Mouse (Mus musculus) forebrain, embryonic 16.5 days (tissue): ENCODE measurements at regions not wholly inside any gene's neighbourhood (a gene's known extent, or its start where the extent isn't known, plus 50 kb on each side); places are given as distances from the start of the nearest gene placed in this dataset.
A peak's percentile ranks its signal among the peaks of the same experiment; 100 is the strongest.
"Not testable (repeated sequence)": the region's sequence is repeated elsewhere in the genome, so short reads cannot be mapped to it uniquely, and the experiment has no call there.

Experiments used
- ATAC-seq: fragments of 200-750 bp; cut with Nextera tagmentation; 2 replicates; pipeline ENCODE4 v1.8.0; 2017; ENCODE audit warnings: mild to moderate bottlenecking, moderate library complexity
- H3K27ac ChIP-seq: fragments of 300-500 bp; sonication (generic); 2 replicates; pipeline ENCODE4 v1.5.1; 2014; ENCODE audit warnings: low read length, control low read depth
- H3K27me3 ChIP-seq: fragments of 300-500 bp; sonication (generic); replicated peaks from 2 replicates; pipeline ENCODE4 v1.6.1; 2014; ENCODE audit warnings: low read length; ENCODE audit not compliant: control insufficient read depth, insufficient read depth
- H3K36me3 ChIP-seq: fragments of 300-500 bp; sonication (generic); 2 replicates; pipeline ENCODE4 v1.6.1; 2014; ENCODE audit not compliant: control insufficient read depth, insufficient read depth
- H3K4me1 ChIP-seq: fragments of 300-500 bp; sonication (generic); replicated peaks from 2 replicates; pipeline ENCODE4 v1.6.1; 2014; ENCODE audit warnings: low read length; ENCODE audit not compliant: control insufficient read depth, insufficient read depth
- H3K4me2 ChIP-seq: fragments of 300-500 bp; sonication (generic); 2 replicates; pipeline ENCODE4 v1.6.1; 2014; ENCODE audit warnings: mild to moderate bottlenecking, low read length, control low read depth
- H3K4me3 ChIP-seq: fragments of 300-500 bp; sonication (generic); replicated peaks from 2 replicates; pipeline ENCODE4 v1.5.1; 2014; ENCODE audit warnings: mild to moderate bottlenecking, low read length, control low read depth
- H3K9ac ChIP-seq: fragments of 300-500 bp; sonication (generic); replicated peaks from 2 replicates; pipeline ENCODE4 v1.6.1; 2014; ENCODE audit warnings: low read depth, low read length, control low read depth
- H3K9me3 ChIP-seq: fragments of 300-500 bp; sonication (generic); 2 replicates; pipeline ENCODE4 v1.6.1; 2016; ENCODE audit warnings: low read length; ENCODE audit not compliant: control insufficient read depth
- WGBS: fragments of 180-500 bp; shearing (Covaris S2); extraction: QIAGEN DNeasy Blood & Tissue Kit; methylation state at CpG from one replicate; pipeline ENCODE4 v1.1.7; 2014; 5-methylcytosine and 5-hydroxymethylcytosine counted together

DNA sequence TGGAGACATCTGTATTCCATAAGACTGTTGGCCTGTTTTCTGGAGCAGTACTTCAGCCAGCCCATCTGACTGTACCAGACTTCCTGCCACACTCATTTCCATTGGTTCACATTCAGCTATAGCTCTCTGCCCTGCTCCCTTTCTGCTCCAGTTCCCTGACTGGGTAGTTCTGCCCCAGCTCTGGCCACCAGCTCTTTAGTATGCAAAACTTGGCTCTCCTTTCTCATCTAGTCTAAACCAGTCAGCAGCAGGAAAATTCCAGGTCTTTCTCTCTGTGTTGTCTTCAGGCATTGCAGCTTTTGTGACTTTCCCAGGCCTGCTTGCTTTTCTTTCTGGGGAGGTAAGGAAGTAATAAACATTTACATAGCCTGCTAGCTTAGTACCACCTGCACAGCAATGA lies 363.5 kb upstream of the Agtr1b start:
- H3K9me3 ChIP-seq: no peaks in the 10 kb centered on the region
- no peaks in the 10 kb centered on the region for H3K27me3 ChIP-seq
- peaks cover 4% of the 10 kb centered on the region; the same call in 1 of the 2 replicates for H3K4me1 ChIP-seq
- H3K36me3 ChIP-seq: no peaks in the 10 kb centered on the region
- peak; percentile 52; the same call in 1 of the 2 replicates for ATAC-seq
- no peak overlapping the region for H3K9ac ChIP-seq
- H3K4me2 ChIP-seq: no peak overlapping the region
- H3K27ac ChIP-seq: no peak overlapping the region
- no peak overlapping the region for H3K4me3 ChIP-seq

DNA sequence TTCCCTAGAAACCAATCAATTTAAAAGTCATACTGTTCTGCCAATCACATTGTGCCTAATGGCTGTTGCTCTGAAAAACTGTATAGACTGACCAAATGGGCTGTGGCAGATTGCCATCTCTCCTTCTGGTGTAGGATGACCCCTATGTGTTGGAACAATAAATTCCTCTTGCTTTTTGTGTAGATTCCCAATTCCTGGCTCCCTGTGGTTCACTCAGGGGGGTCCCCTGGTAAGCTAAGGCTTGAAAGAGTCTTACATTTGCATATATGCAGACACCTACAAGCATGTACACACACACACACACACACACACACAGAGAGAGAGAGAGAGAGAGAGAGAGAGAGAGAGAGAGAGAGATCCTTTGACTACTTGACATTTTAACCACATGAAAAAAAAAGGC lies 362.8 kb upstream of the Agtr1b start:
- not testable (repeated sequence) for H3K4me2 ChIP-seq, H3K4me3 ChIP-seq, H3K9me3 ChIP-seq, H3K27me3 ChIP-seq, H3K4me1 ChIP-seq, ATAC-seq, H3K27ac ChIP-seq, H3K9ac ChIP-seq, H3K36me3 ChIP-seq

DNA sequence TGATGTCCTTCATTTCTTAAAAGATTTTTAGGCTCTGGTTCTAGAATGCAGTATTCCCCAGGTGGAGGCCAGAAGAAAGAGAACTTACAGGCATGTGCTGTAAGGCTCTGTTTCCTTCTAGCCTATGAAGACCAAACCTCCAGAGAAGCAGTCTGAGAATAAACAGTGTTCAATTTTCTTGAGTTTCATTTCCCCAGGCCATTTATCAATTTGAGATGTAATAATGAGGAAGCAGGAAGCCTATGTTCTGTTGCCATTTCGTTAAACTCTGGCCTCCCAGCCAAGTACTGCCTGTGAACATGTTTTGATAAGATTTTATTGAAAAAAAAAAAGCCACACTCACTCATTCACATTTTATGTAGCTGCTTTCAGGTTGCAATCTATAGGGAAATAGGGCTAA lies 347.7 kb upstream of the Agtr1b start:
- Histone ChIP-seq H3K36me3 (no peaks in the 10 kb centered on the region), H3K4me1 (no peaks in the 10 kb centered on the region), H3K4me3 (no peak overlapping the region), H3K27ac (no peak overlapping the region), H3K9ac (no peak overlapping the region), H3K27me3 (no peaks in the 10 kb centered on the region), H3K4me2 (no peak overlapping the region), H3K9me3 (no peaks in the 10 kb centered on the region)
- no peak for ATAC-seq
- WGBS: 64% methylated on average over 1 of the region's 1 CpGs

DNA sequence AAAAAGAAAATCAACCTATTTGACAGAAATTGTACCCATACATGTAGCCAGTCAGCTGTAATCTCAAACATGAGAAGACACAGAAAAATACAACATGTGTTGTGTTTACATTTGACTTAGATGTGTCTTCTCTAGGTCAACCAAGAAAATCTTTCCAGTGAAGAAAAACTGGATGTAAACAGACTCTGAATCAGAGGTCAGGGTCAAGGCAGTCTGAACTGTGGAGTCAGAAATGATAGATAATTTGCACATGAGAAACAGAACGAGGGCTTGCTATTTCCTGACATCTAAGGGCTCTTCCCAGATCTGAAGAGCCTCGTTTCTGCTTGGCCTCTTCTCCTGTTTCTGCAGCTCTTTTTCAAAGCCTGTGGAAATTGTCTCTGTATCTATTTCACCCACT lies 342.7 kb upstream of the Agtr1b start:
- H3K27ac ChIP-seq: no peak overlapping the region
- WGBS: 70% methylated on average over 2 of the region's 2 CpGs
- no peak overlapping the region for H3K4me3 ChIP-seq
- no peaks in the 10 kb centered on the region for H3K36me3 ChIP-seq
- H3K27me3 ChIP-seq: no peaks in the 10 kb centered on the region
- no peak overlapping the region for H3K9ac ChIP-seq
- H3K9me3 ChIP-seq: no peaks in the 10 kb centered on the region
- no peak for ATAC-seq
- no peaks in the 10 kb centered on the region for H3K4me1 ChIP-seq
- H3K4me2 ChIP-seq: no peak overlapping the region

DNA sequence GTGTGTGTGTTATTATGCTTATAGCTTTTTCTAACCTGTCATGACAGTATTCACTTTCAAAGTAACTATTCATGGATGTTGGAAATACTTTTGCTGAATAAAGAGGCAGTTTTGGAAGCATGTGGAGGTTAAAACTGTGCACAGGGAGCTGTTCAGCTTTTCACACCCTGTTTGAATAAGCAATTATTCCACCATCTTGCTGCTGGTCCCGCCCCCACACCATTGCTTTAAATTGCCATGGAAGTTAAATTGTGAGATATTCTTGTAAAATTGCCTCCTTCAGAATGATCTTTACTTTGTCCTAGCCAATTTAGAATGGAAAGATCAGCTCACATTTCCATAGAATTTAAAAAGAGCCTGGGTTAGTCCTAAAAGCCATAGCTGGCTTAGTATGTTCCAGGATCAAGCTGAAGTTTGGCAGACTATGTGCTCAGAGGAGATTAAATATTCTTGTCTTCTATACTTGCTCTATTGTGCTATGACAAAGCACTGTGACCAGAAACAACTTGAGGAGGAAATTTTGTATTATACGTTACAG lies 328.4 kb upstream of the Agtr1b start:
- WGBS: 80% methylated on average over 2 of the region's 2 CpGs
- H3K9ac ChIP-seq: no peak overlapping the region
- H3K4me1 ChIP-seq: no peaks in the 10 kb centered on the region
- no peak overlapping the region for H3K4me2 ChIP-seq
- H3K27me3 ChIP-seq: no peaks in the 10 kb centered on the region
- H3K4me3 ChIP-seq: no peak overlapping the region
- H3K27ac ChIP-seq: no peak overlapping the region
- no peak for ATAC-seq
- H3K9me3 ChIP-seq: no peaks in the 10 kb centered on the region
- H3K36me3 ChIP-seq: no peaks in the 10 kb centered on the region

DNA sequence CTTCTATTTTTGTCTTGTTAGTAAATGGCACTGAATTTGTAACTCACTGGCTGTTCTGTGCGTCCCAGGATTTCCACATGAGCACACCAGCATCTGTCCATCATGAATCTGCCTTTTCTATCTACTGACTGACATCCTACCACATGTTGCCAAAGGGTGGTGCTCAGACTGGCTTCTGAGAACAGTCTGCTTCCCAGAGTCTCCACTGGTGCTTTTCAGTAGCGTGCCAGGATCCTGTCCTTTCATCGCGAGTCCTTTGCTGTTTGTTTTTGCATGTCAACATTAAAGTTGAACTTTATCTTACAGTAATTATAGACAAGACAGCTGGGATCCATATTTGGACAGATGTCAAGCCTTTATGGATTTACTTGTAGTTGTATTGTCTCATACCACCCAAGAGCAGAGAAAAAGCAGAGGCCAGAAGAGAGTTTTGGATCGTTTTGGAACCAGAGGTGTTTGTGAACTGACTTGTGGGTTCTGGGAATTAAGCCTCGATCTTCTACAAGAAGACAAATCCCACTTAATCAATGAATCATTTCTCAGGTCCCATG lies 314.0 kb upstream of the Agtr1b start:
- 76% methylated on average over 6 of the region's 6 CpGs for WGBS
- no peak for ATAC-seq
- no peaks in the 10 kb centered on the region for H3K9me3 ChIP-seq
- H3K4me3 ChIP-seq: no peak overlapping the region
- no peak overlapping the region for H3K9ac ChIP-seq
- H3K36me3 ChIP-seq: no peaks in the 10 kb centered on the region
- no peaks in the 10 kb centered on the region for H3K4me1 ChIP-seq
- no peaks in the 10 kb centered on the region for H3K27me3 ChIP-seq
- H3K27ac ChIP-seq: no peak overlapping the region
- no peak overlapping the region for H3K4me2 ChIP-seq

DNA sequence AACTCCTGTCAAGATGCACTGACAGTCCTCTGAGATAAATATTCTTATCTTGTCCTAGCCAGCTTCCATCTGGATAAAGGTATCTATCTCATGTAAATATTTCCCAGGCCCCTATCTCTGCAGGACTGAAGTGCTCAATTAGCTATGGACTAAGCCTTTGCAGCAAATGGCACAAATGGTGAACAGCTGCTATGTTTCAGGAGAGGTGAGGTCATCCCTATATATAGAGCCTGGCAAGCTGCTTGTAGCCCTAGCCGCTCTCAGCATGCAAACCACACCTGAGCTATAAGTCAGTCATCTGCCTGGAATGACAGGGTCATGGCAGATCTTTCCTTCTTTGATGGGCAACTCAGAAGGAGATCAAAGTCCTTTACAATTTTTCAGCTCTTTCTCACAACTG lies 294.9 kb upstream of the Agtr1b start:
- no peak for ATAC-seq

DNA sequence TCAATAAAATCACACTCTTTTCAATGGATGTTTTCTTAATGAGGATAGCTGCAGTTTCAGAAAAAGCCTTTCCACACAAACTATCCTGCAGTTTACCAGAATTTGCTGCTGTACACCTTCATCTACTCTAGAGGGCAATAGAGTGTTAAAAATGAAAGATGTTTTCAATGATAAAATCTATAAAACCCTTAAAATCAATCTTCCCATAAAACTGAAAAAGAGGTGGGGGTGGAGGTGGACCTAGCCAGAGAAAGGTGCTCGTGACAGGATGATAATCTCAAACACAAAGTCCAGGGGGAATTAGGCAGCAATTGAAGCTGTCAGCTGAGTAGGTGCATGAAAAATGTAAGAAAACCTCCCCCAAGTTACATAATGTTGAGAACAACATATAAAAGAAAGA lies 288.4 kb upstream of the Agtr1b start:
- WGBS: 2% methylated on average over 1 of the region's 1 CpGs
- ATAC-seq: peak; percentile 43

More for the DNA sequence above, 294.9 kb upstream of the Agtr1b start:
- 44% methylated on average over 1 of the region's 1 CpGs for WGBS
- H3K4me1 ChIP-seq: 0 out of 2 replicates have a peak, but pooled peaks cover 5% of the 10 kb centered on the region
- no peak overlapping the region for H3K4me2 ChIP-seq
- H3K9me3 ChIP-seq: no peaks in the 10 kb centered on the region
- no peak overlapping the region for H3K9ac ChIP-seq
- H3K27me3 ChIP-seq: no peaks in the 10 kb centered on the region
- H3K4me3 ChIP-seq: no peak overlapping the region
- no peaks in the 10 kb centered on the region for H3K36me3 ChIP-seq
- H3K27ac ChIP-seq: no peak overlapping the region

More for the DNA sequence above, 288.4 kb upstream of the Agtr1b start:
- Histone ChIP-seq H3K36me3 (no peaks in the 10 kb centered on the region), H3K4me1 (peaks cover 5% of the 10 kb centered on the region; the same call in 1 of the 2 replicates), H3K4me2 (no peak overlapping the region), H3K27ac (no peak overlapping the region), H3K9ac (no peak overlapping the region), H3K4me3 (no peak overlapping the region), H3K9me3 (no peaks in the 10 kb centered on the region), H3K27me3 (no peaks in the 10 kb centered on the region)
